10 mouse cellular contexts compared by ENCODE assay signal in the genomic region with DNA sequence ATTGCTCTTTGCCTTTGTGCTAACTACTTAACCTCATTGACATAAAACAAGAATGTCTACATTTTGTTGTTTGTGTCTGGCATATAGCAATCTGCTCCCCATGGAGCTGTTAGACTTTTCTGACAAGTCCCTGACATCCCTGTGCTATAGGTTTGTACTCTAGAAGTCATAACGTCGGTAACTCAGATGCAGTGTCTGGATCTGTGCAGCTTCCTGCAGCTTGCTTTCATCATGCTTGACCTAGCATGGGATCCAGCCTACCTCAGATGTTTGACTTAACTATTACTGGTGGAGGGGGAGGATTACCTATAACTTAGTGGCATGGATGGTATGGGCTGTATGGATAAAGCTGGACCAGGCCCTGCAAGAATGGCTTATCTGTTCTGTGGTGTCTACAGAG.
"Had no signal": no experiment of that assay in that cellular context is flagged by ENCODE, and none has a peak within 500 bp of the region (broad histone marks: within the 10 kb centered on the region; RNA-seq: fewer than 3 reads in every experiment).

No protein-coding gene starts in this region.

- H3K9ac ChIP-seq: liver, embryonic 13.5 days had no signal

- H3K4me2 ChIP-seq: liver, embryonic 13.5 days; midbrain, embryonic 11.5 days had no signal

- H3K36me3 ChIP-seq: liver, embryonic 13.5 days had no signal

- H3K27me3 ChIP-seq: liver, embryonic 13.5 days had no signal

- H3K9me3 ChIP-seq: liver, embryonic 13.5 days had no signal

- H3K27ac ChIP-seq: left cerebral cortex, adult 2 months; liver, embryonic 13.5 days had no signal

- DNase-seq: layer of hippocampus, postnatal 36 days; liver, embryonic 13.5 days; lung, adult 2 months; lung, postnatal 14 days; lung, postnatal 4 days; midbrain, embryonic 14.5 days; thymus, adult 18-20 months; thymus, postnatal 36 days had no signal

- H3K4me3 ChIP-seq: left cerebral cortex, adult 2 months; liver, embryonic 13.5 days had no signal
